Mouse (Mus musculus) c-Kit-positive CD71-negative TER-119-negative erythroid progenitor cells, embryonic 14.5 days (primary cell): Measurements from ENCODE around the gene Lrrc38.

ENCODE experiments used
- DNase-seq: peaks from one replicate; pipeline ENCODE4 v3.0.0-alpha.2; 2013; ENCODE audit warnings: low read depth

The Lrrc38 gene

GRCm38 (mm10) chr4:143350047-143351015 lies 774 bp downstream of the Lrrc38 start:
- DNase-seq = no peak

- no peak for DNase-seq
Measured at GRCm38 (mm10) chr4:143352301-143352700, 2.7 kb downstream of the Lrrc38 start.

GRCm38 (mm10) chr4:143361520-143361919 lies 12.0 kb downstream of the Lrrc38 start:
- no peak for DNase-seq

- DNase-seq = no peak
Measured at GRCm38 (mm10) chr4:143366415-143367041, 17.0 kb downstream of the Lrrc38 start.

- no peak for DNase-seq
Measured at GRCm38 (mm10) chr4:143379480-143379879, 29.9 kb downstream of the Lrrc38 start.

GRCm38 (mm10) chr4:143379931-143380715 lies 30.6 kb downstream of the Lrrc38 start:
- no peak for DNase-seq

GRCm38 (mm10) chr4:143380716-143381004 lies 31.1 kb downstream of the Lrrc38 start:
- DNase-seq = peak; percentile 22

- DNase-seq = no peak
Measured at GRCm38 (mm10) chr4:143382163-143382562, 32.6 kb downstream of the Lrrc38 start.

GRCm38 (mm10) chr4:143383646-143384045 lies 34.1 kb downstream of the Lrrc38 start:
- no peak for DNase-seq

- no peak for DNase-seq
Measured at GRCm38 (mm10) chr4:143388955-143389702, 39.6 kb downstream of the Lrrc38 start.

GRCm38 (mm10) chr4:143394181-143394580 lies 44.6 kb downstream of the Lrrc38 start, which contains the start of gene Pramel1:
Gene Pramel1, plus strand, starts transcription at chr4:143394428.
- DNase-seq = no peak

- no peak for DNase-seq
Measured at GRCm38 (mm10) chr4:143411566-143412218, 62.1 kb downstream of the Lrrc38 start.

- DNase-seq = peak; percentile 77
Measured at GRCm38 (mm10) chr4:143412219-143413092, 62.9 kb downstream of the Lrrc38 start, which contains the start of gene Pramef8. Gene Pramef8, plus strand, starts transcription at chr4:143412426.

- no peak for DNase-seq
Measured at GRCm38 (mm10) chr4:143413621-143414020, 64.1 kb downstream of the Lrrc38 start.

GRCm38 (mm10) chr4:143414121-143414520 lies 64.6 kb downstream of the Lrrc38 start:
- no peak for DNase-seq
